ENCODE assay signal across 20 mouse cellular contexts in genomic region chr1:40268536-40268935, GRCm38 (mm10). TPM values are rescaled to one million over a fixed set of nuclear protein-coding genes. Genes with fewer than 3 reads are reported as not detected.
DNase-seq lines count a peak whose midpoint lies in the region; ATAC-seq and TF ChIP-seq lines count a peak whose summit lies in the region.
"Had no signal": no experiment of that assay in that cellular context is flagged by ENCODE, and none has a peak within 500 bp of the region (broad histone marks: within the 10 kb centered on the region; RNA-seq: fewer than 3 reads in every experiment).

No protein-coding gene starts in this region.

- intact Hi-C loops in heart, postnatal 36 days (cut with DNase I), result no loop called here

- no peaks in the 10 kb centered on the region for H3K36me3 ChIP-seq in limb, embryonic 14.5 days (ENCODE audit: control insufficient read depth, insufficient read depth, low read length)
- no peaks in the 10 kb centered on the region for H3K36me3 ChIP-seq in stomach, embryonic 15.5 days
- H3K36me3 ChIP-seq: embryonic facial prominence, embryonic 12.5 days; forebrain, embryonic 12.5 days; hindbrain, embryonic 12.5 days; limb, embryonic 12.5 days; neural tube, embryonic 13.5 days had no signal

- peaks cover 15% of the 10 kb centered on the region for H3K4me1 ChIP-seq in limb, embryonic 14.5 days (ENCODE audit: control insufficient read depth, insufficient read depth, low read length)
- H3K4me1 ChIP-seq in stomach, embryonic 15.5 days, result peaks cover 25% of the 10 kb centered on the region

- TF ChIP-seq CTCF in layer of hippocampus, adult 2 months (conservative IDR thresholded peaks at IDR 0.05), result no peak

- TF ChIP-seq POLR2A in limb, embryonic 14.5 days (IDR thresholded peaks at IDR 0.05; ENCODE audit: borderline replicate concordance, extremely low read depth, insufficient read depth, insufficient read length), result no peak

- 0 out of 2 replicates have a peak overlapping the region, but pooled peaks have one; percentile 79 for H3K4me2 ChIP-seq in limb, embryonic 14.5 days (replicated peaks; ENCODE audit: low read depth, low read length, severe bottlenecking)
- 0 out of 2 replicates have a peak overlapping the region, but pooled peaks have one; percentile 2 for H3K4me2 ChIP-seq in stomach, embryonic 15.5 days
- H3K4me2 ChIP-seq: embryonic facial prominence, embryonic 12.5 days; forebrain, embryonic 12.5 days; hindbrain, embryonic 12.5 days; limb, embryonic 12.5 days; neural tube, embryonic 13.5 days had no signal

- no peak overlapping the region for H3K9ac ChIP-seq in limb, embryonic 14.5 days (ENCODE audit: low read depth, low read length, severe bottlenecking)
- no peak overlapping the region for H3K9ac ChIP-seq in stomach, embryonic 15.5 days
- H3K9ac ChIP-seq: embryonic facial prominence, embryonic 12.5 days; forebrain, embryonic 12.5 days; hindbrain, embryonic 12.5 days; limb, embryonic 12.5 days; neural tube, embryonic 13.5 days had no signal

- peak; percentile 77 for DNase-seq in heart, adult 11 months
- DNase-seq in heart, postnatal 36 days, result no peak
- no peak for DNase-seq in layer of hippocampus, adult 2 months (ENCODE audit: low spot score in 2 of 2)
- DNase-seq in layer of hippocampus, postnatal 14 days (ENCODE audit: low spot score in 2 of 2), result no peak
- no peak for DNase-seq in limb, embryonic 14.5 days (ENCODE audit: low spot score)
- no peak for DNase-seq in cerebellum, adult 9-10 months
- DNase-seq in cerebellum, adult 9-11 months, result no peak
- DNase-seq: adrenal gland, adult 8-10 months; kidney, adult 18-20 months; kidney, postnatal 25 days; layer of hippocampus, postnatal 36 days; spleen, adult 18-20 months; thymus, postnatal 4 days had no signal

- WGBS in limb, embryonic 14.5 days, result 80% methylated on average over 6 of the region's 6 CpGs
- WGBS in stomach, embryonic 15.5 days, result 63% methylated on average over 6 of the region's 6 CpGs

- H3K27ac ChIP-seq in layer of hippocampus, adult 2 months, result peak overlapping the region; percentile 7; the same call in 1 of the 2 replicates
- H3K27ac ChIP-seq in limb, embryonic 14.5 days (replicated peaks; ENCODE audit: low read depth, low read length), result no peak overlapping the region
- H3K27ac ChIP-seq in stomach, embryonic 15.5 days, result no peak overlapping the region
- H3K27ac ChIP-seq: embryonic facial prominence, embryonic 12.5 days; forebrain, embryonic 12.5 days; hindbrain, embryonic 12.5 days; limb, embryonic 12.5 days; neural tube, embryonic 13.5 days had no signal

- no peak overlapping the region for H3K4me3 ChIP-seq in layer of hippocampus, adult 2 months
- H3K4me3 ChIP-seq in limb, embryonic 14.5 days (replicated peaks; ENCODE audit: low read length), result no peak overlapping the region
- no peak overlapping the region for H3K4me3 ChIP-seq in stomach, embryonic 15.5 days (replicated peaks)
- H3K4me3 ChIP-seq: embryonic facial prominence, embryonic 12.5 days; forebrain, embryonic 12.5 days; hindbrain, embryonic 12.5 days; limb, embryonic 12.5 days; neural tube, embryonic 13.5 days had no signal

- H3K27me3 ChIP-seq in limb, embryonic 14.5 days (ENCODE audit: control insufficient read depth, insufficient read depth, low read length), result no peaks in the 10 kb centered on the region
- no peaks in the 10 kb centered on the region for H3K27me3 ChIP-seq in stomach, embryonic 15.5 days (replicated peaks)
- H3K27me3 ChIP-seq: forebrain, embryonic 12.5 days; limb, embryonic 12.5 days had no signal

- no peak for ATAC-seq in limb, embryonic 14.5 days (ENCODE audit: low FRiP score, low read depth)
- ATAC-seq in stomach, embryonic 15.5 days (ENCODE audit: insufficient read depth, low FRiP score, low read depth), result no peak
- ATAC-seq: midbrain, embryonic 16.5 days had no signal

- H3K9me3 ChIP-seq in limb, embryonic 14.5 days (ENCODE audit: control insufficient read depth, low read length), result no peaks in the 10 kb centered on the region
- no peaks in the 10 kb centered on the region for H3K9me3 ChIP-seq in stomach, embryonic 15.5 days
- H3K9me3 ChIP-seq: embryonic facial prominence, embryonic 12.5 days; forebrain, embryonic 12.5 days; hindbrain, embryonic 12.5 days; limb, embryonic 12.5 days; neural tube, embryonic 13.5 days had no signal

RNA-seq across cellular contexts. Expression of gene Il1r1, which starts 43.7 kb away (rescaled TPM):
- 1 to 10 TPM; 5.3 to 6.4 TPM for total RNA-seq in heart, postnatal 36 days (2021)
- total RNA-seq in layer of hippocampus, adult 2 months (2021), result 10 to 100 TPM in 1 of 2 experiments, 1 to 10 TPM in 1; 8.9 to 11.2 TPM
- 1 to 10 TPM; 5.3 to 5.8 TPM for total RNA-seq in layer of hippocampus, postnatal 14 days (2021)
- 6.6 and 6.7 TPM in 2 replicates for polyA plus RNA-seq in limb, embryonic 14.5 days (2012; rRNA removed)
- 11.7 and 12.0 TPM in 2 replicates for polyA plus RNA-seq in limb, embryonic 14.5 days (2014; fragmentation: Nextera tagmentation; extraction: Ambion mirVana)
- 9.3 TPM in 2 replicates for polyA plus RNA-seq in stomach, embryonic 15.5 days (2015; fragmentation: Nextera tagmentation; extraction: Ambion mirVana)

RNA-seq across cellular contexts. Expression of gene Il1rl2, which starts 55.9 kb away (rescaled TPM):
- total RNA-seq in heart, postnatal 36 days (2021), result 1 to 10 TPM; 1.8 to 2.4 TPM
- total RNA-seq in layer of hippocampus, adult 2 months (2021), result under 1 TPM; 0.27 to 0.28 TPM
- under 1 TPM; 0.55 to 0.99 TPM for total RNA-seq in layer of hippocampus, postnatal 14 days (2021)
- 7.6 and 7.8 TPM in 2 replicates for polyA plus RNA-seq in limb, embryonic 14.5 days (2012; rRNA removed)
- polyA plus RNA-seq in limb, embryonic 14.5 days (2014; fragmentation: Nextera tagmentation; extraction: Ambion mirVana), result 4.5 and 5.9 TPM in 2 replicates
- polyA plus RNA-seq in stomach, embryonic 15.5 days (2015; fragmentation: Nextera tagmentation; extraction: Ambion mirVana), result 7.2 and 7.5 TPM in 2 replicates
